Mouse (Mus musculus): ENCODE data around the gene Ap1m2. TPM values are rescaled to one million over a fixed set of nuclear protein-coding genes. Genes with fewer than 3 reads are reported as not detected.

Ap1m2 gene
- polyA plus RNA-seq, 1 experiment from 2014 or later: 0.91 TPM

- DNase-seq (ENCODE audit: low spot score): peak; percentile 19
- 77% methylated on average over 13 of the region's 13 CpGs for WGBS
Observed at GRCm38 (mm10) chr9:21288404-21289336, 23.5 kb downstream of the Ap1m2 start.

DNA sequence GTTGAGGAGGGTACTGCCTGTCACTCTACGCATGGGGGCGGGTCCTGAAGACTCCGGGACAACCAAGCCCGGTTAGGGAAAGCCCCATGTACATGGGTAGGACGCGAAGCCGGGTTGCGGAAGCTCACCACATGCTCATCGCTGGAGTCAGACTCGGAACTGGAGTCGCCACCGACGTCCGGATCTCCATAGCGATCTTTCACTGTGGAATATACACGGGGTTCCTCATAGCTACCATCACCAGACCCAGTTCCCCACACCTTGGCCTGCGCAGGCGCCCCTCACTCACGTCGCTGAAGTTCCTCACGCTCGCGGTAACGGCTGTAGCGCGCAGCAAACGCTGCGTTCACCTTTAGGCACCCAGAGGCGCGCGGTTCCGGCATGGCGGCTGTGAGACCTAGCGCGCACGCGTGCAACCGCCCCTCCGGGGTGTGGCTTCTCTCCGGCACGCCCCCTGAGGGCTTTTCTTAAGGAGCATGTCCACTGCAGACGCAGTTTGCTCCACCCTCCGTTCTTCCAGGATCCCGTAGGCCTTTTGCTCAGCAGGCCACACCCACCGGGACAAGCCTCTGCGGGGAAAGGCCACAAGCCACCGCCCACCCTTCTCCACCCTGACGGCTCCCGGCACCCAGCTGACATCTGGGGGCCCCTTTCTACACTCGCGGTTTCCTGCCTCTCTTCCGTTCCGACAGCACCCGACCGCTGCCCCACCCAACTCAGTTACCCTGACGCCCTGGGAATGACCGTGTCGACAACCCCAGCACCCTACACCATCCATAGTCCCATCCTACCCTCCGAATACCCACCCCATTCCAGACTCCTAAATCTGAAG is 24.4 kb downstream of the Ap1m2 start, which contains the start of gene Kri1:
Kri1 (minus strand) TSS at position 399 of the 832 bp plus-strand sequence.
- peak within 1 kb of the TSS; percentile 76 for H3K4me3 ChIP-seq (ENCODE audit: low read depth, low read length)
- WGBS: under 1% methylated on average over 59 of the region's 59 CpGs
- H3K4me2 ChIP-seq (ENCODE audit: low read length): peak within 1 kb of the TSS; percentile 66
- peak within 1 kb of the TSS; percentile 79 for H3K9ac ChIP-seq (ENCODE audit: low read length)
- no peaks in the 10 kb centered on the region for H3K9me3 ChIP-seq (replicated peaks; ENCODE audit: control insufficient read depth, low read length)
- H3K36me3 ChIP-seq (ENCODE audit: control insufficient read depth, insufficient read depth, low read length): peaks cover 24% of the 10 kb centered on the region
- peak within 1 kb of the TSS; percentile 61 for H3K27ac ChIP-seq (ENCODE audit: low read depth, low read length)
- H3K27me3 ChIP-seq (replicated peaks; ENCODE audit: control insufficient read depth, insufficient read depth, low read length): no peaks in the 10 kb centered on the region
- ATAC-seq (peak; percentile 72), DNase-seq (ENCODE audit: low spot score) (peak; percentile 99)
- H3K4me1 ChIP-seq (ENCODE audit: control insufficient read depth, insufficient read depth, low read length): peaks cover 24% of the 10 kb centered on the region

More at GRCm38 (mm10) chr9:21288404-21289336, 23.5 kb downstream of the Ap1m2 start:
- peak overlapping the region; percentile 61; the same call in 1 of the 2 replicates for H3K27ac ChIP-seq (ENCODE audit: low read depth, low read length)
- peaks cover 24% of the 10 kb centered on the region for H3K4me1 ChIP-seq (ENCODE audit: control insufficient read depth, insufficient read depth, low read length)
- no peaks in the 10 kb centered on the region for H3K27me3 ChIP-seq (replicated peaks; ENCODE audit: control insufficient read depth, insufficient read depth, low read length)
- no peak for ATAC-seq
- H3K36me3 ChIP-seq (ENCODE audit: control insufficient read depth, insufficient read depth, low read length): peaks cover 21% of the 10 kb centered on the region
- H3K4me3 ChIP-seq (ENCODE audit: low read depth, low read length): peak overlapping the region; percentile 76
- peak overlapping the region; percentile 66 for H3K4me2 ChIP-seq (ENCODE audit: low read length)
- peak overlapping the region; percentile 52; the same call in 1 of the 2 replicates for H3K9ac ChIP-seq (ENCODE audit: low read length)
- no peaks in the 10 kb centered on the region for H3K9me3 ChIP-seq (replicated peaks; ENCODE audit: control insufficient read depth, low read length)

DNA sequence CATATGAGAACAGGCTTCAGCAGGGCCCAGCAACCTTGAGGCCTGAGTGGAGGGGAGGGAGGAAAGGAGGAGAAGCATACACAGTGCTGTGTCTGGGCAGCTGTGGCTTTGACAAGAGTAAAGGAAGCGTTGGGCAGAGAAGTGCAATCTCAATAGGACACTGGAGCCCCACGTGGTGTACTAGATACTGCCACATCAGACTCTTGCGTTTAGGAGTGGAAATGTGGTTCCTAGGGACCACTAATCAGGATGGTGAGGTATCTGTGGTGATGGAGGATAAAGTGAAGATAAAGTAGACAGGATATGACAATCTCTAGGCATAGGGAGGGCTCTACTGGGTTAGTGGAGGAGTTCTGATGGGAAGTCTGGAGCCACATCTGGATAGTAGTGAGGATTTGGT is 25.4 kb downstream of the Ap1m2 start:
- peak overlapping the region; percentile 79 for H3K9ac ChIP-seq (ENCODE audit: low read length)
- H3K9me3 ChIP-seq (replicated peaks; ENCODE audit: control insufficient read depth, low read length): no peaks in the 10 kb centered on the region
- no peaks in the 10 kb centered on the region for H3K27me3 ChIP-seq (replicated peaks; ENCODE audit: control insufficient read depth, insufficient read depth, low read length)
- peaks cover 34% of the 10 kb centered on the region for H3K36me3 ChIP-seq (ENCODE audit: control insufficient read depth, insufficient read depth, low read length)
- WGBS: 74% methylated on average over 3 of the region's 3 CpGs
- no peak overlapping the region for H3K27ac ChIP-seq (ENCODE audit: low read depth, low read length)
- ATAC-seq (no peak), DNase-seq (ENCODE audit: low spot score) (no peak)
- peak overlapping the region; percentile 76 for H3K4me3 ChIP-seq (ENCODE audit: low read depth, low read length)
- peak overlapping the region; percentile 66 for H3K4me2 ChIP-seq (ENCODE audit: low read length)
- H3K4me1 ChIP-seq (ENCODE audit: control insufficient read depth, insufficient read depth, low read length): peaks cover 24% of the 10 kb centered on the region

- WGBS: 86% methylated on average over 3 of the region's 3 CpGs
- Histone ChIP-seq H3K9me3 (replicated peaks; ENCODE audit: control insufficient read depth, low read length) (no peaks in the 10 kb centered on the region), H3K4me1 (ENCODE audit: control insufficient read depth, insufficient read depth, low read length) (peaks cover 12% of the 10 kb centered on the region), H3K9ac (ENCODE audit: low read length) (no peak overlapping the region), H3K36me3 (ENCODE audit: control insufficient read depth, insufficient read depth, low read length) (peaks cover 60% of the 10 kb centered on the region), H3K27ac (ENCODE audit: low read depth, low read length) (no peak overlapping the region), H3K4me2 (ENCODE audit: low read length) (no peak overlapping the region), H3K4me3 (ENCODE audit: low read depth, low read length) (no peak overlapping the region), H3K27me3 (replicated peaks; ENCODE audit: control insufficient read depth, insufficient read depth, low read length) (no peaks in the 10 kb centered on the region)
- ATAC-seq (no peak), DNase-seq (ENCODE audit: low spot score) (no peak)
Observed at GRCm38 (mm10) chr9:21283994-21284393, 28.1 kb downstream of the Ap1m2 start.

GRCm38 (mm10) chr9:21283591-21283990 is 28.5 kb downstream of the Ap1m2 start:
- H3K27ac ChIP-seq (ENCODE audit: low read depth, low read length): no peak overlapping the region
- WGBS: 93% methylated on average over 5 of the region's 5 CpGs
- H3K4me1 ChIP-seq (ENCODE audit: control insufficient read depth, insufficient read depth, low read length): peaks cover 11% of the 10 kb centered on the region
- no peaks in the 10 kb centered on the region for H3K9me3 ChIP-seq (replicated peaks; ENCODE audit: control insufficient read depth, low read length)
- H3K36me3 ChIP-seq (ENCODE audit: control insufficient read depth, insufficient read depth, low read length): peaks cover 64% of the 10 kb centered on the region
- no peaks in the 10 kb centered on the region for H3K27me3 ChIP-seq (replicated peaks; ENCODE audit: control insufficient read depth, insufficient read depth, low read length)
- ATAC-seq (no peak), DNase-seq (ENCODE audit: low spot score) (no peak)
- H3K4me2 ChIP-seq (ENCODE audit: low read length): no peak overlapping the region
- no peak overlapping the region for H3K9ac ChIP-seq (ENCODE audit: low read length)
- no peak overlapping the region for H3K4me3 ChIP-seq (ENCODE audit: low read depth, low read length)

DNA sequence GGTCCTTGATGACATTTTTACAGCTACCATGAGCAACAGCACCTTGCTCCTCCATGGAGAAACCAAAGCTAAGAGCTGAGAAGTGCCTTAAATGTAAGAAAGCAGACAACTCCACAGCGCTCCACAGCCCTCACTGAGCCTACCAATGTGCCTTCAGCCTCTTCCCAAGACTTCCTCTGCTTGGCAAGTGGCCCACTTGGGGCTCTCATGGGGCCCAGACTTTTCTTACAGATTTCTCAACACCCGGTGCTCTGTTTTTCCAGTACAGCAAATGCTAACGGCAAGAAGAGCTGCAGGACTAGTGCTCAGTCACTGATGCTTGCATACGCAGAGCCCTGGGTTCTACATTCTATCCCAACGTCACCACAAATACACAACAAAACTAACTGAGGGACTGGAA is 34.4 kb downstream of the Ap1m2 start:
- H3K9me3 ChIP-seq (replicated peaks; ENCODE audit: control insufficient read depth, low read length): no peaks in the 10 kb centered on the region
- peaks cover 92% of the 10 kb centered on the region for H3K36me3 ChIP-seq (ENCODE audit: control insufficient read depth, insufficient read depth, low read length)
- no peaks in the 10 kb centered on the region for H3K4me1 ChIP-seq (ENCODE audit: control insufficient read depth, insufficient read depth, low read length)
- H3K9ac ChIP-seq (ENCODE audit: low read length): no peak overlapping the region
- H3K27ac ChIP-seq (ENCODE audit: low read depth, low read length): no peak overlapping the region
- ATAC-seq (no peak), DNase-seq (ENCODE audit: low spot score) (no peak)
- no peak overlapping the region for H3K4me3 ChIP-seq (ENCODE audit: low read depth, low read length)
- no peaks in the 10 kb centered on the region for H3K27me3 ChIP-seq (replicated peaks; ENCODE audit: control insufficient read depth, insufficient read depth, low read length)
- no peak overlapping the region for H3K4me2 ChIP-seq (ENCODE audit: low read length)
- WGBS: 91% methylated on average over 5 of the region's 5 CpGs

GRCm38 (mm10) chr9:21276307-21276706 is 35.8 kb downstream of the Ap1m2 start:
- H3K4me1 ChIP-seq (ENCODE audit: control insufficient read depth, insufficient read depth, low read length): no peaks in the 10 kb centered on the region
- ATAC-seq: no peak
- no peak overlapping the region for H3K4me3 ChIP-seq (ENCODE audit: low read depth, low read length)
- H3K4me2 ChIP-seq (ENCODE audit: low read length): no peak overlapping the region
- H3K36me3 ChIP-seq (ENCODE audit: control insufficient read depth, insufficient read depth, low read length): peaks cover 92% of the 10 kb centered on the region
- H3K27me3 ChIP-seq (replicated peaks; ENCODE audit: control insufficient read depth, insufficient read depth, low read length): no peaks in the 10 kb centered on the region
- DNase-seq (ENCODE audit: low spot score): no peak
- no peak overlapping the region for H3K27ac ChIP-seq (ENCODE audit: low read depth, low read length)
- H3K9me3 ChIP-seq (replicated peaks; ENCODE audit: control insufficient read depth, low read length): no peaks in the 10 kb centered on the region
- H3K9ac ChIP-seq (ENCODE audit: low read length): no peak overlapping the region
- WGBS: 90% methylated on average over 8 of the region's 8 CpGs

DNA sequence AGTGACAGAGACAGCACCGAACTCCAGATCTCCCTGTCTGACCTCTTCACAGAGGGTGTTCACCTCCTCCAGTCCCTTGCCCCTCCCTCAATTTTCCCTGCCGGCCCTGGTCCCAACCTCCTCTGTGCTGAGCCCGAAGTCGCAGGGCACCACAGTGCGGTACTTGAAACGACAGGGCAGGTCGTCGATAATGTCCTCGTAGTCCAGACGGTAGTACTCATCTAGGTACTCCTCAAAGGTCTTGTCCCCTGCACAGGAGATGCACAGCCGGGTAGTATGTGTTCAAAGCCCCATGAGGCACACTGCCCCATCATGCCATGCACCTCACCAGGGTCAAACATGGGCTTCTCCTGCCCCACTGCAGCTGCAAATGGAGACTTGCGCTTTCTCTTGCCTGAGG is 36.4 kb downstream of the Ap1m2 start:
- Histone ChIP-seq H3K36me3 (ENCODE audit: control insufficient read depth, insufficient read depth, low read length) (peaks cover 92% of the 10 kb centered on the region), H3K9me3 (replicated peaks; ENCODE audit: control insufficient read depth, low read length) (no peaks in the 10 kb centered on the region), H3K27me3 (replicated peaks; ENCODE audit: control insufficient read depth, insufficient read depth, low read length) (no peaks in the 10 kb centered on the region), H3K27ac (ENCODE audit: low read depth, low read length) (no peak overlapping the region), H3K4me2 (ENCODE audit: low read length) (no peak overlapping the region), H3K4me1 (ENCODE audit: control insufficient read depth, insufficient read depth, low read length) (no peaks in the 10 kb centered on the region), H3K9ac (ENCODE audit: low read length) (no peak overlapping the region), H3K4me3 (ENCODE audit: low read depth, low read length) (no peak overlapping the region)
- DNase-seq (ENCODE audit: low spot score) (no peak), ATAC-seq (no peak)
- WGBS: 89% methylated on average over 12 of the region's 12 CpGs

Measured in forebrain, embryonic 14.5 days (tissue).